Mouse (Mus musculus) C2C12 (cell line): ENCODE data around the gene Sh3rf3.

Source experiments
- CEBPB ChIP-seq: IDR thresholded peaks from one replicate; pipeline ENCODE4 v1.6.1; 2011; ENCODE audit warnings: low read depth, mild to moderate bottlenecking, control low read depth, moderate library complexity
- CTCF ChIP-seq: IDR thresholded peaks from one replicate; pipeline ENCODE4 v1.5.1; 2011; ENCODE audit not compliant: control insufficient read depth, insufficient read depth, insufficient read length
- FOSL1 ChIP-seq: IDR thresholded peaks from one replicate; pipeline ENCODE4 v1.8.0; 2011; ENCODE audit warnings: mild to moderate bottlenecking, low read length; ENCODE audit not compliant: poor library complexity, insufficient read depth, severe bottlenecking
- MAX ChIP-seq: IDR thresholded peaks from one replicate; pipeline ENCODE4 v1.6.1; 2011; ENCODE audit warnings: mild to moderate bottlenecking, control low read depth
- USF1 ChIP-seq: IDR thresholded peaks from one replicate; pipeline ENCODE4 v1.6.1; 2011; ENCODE audit warnings: low read depth, mild to moderate bottlenecking, control low read depth, moderate library complexity

- TF ChIP-seq CTCF (no peak), FOSL1 (no peak), CEBPB (no peak), MAX (no peak), USF1 (no peak)
Measured at GRCm38 (mm10) chr10:58981674-58982329, 168.6 kb downstream of the Sh3rf3 start.
